Mouse (Mus musculus): ENCODE results near the gene Tanc1. TPM values are rescaled to one million over a fixed set of nuclear protein-coding genes. Genes with fewer than 3 reads are reported as not detected.
"Not testable (repeated sequence)": the region's sequence is repeated elsewhere in the genome, so short reads cannot be mapped to it uniquely, and the experiment has no call there.

Tanc1 gene
- 52.3 and 64.2 TPM in 2 replicates for polyA plus RNA-seq (2015; fragmentation: Nextera tagmentation; extraction: Ambion mirVana)

- Histone ChIP-seq H3K4me1 (ENCODE audit: insufficient read depth, low read length) (peaks cover 62% of the 10 kb centered on the region), H3K4me3 (ENCODE audit: low read length) (peak within 1 kb of the TSS; percentile 96), H3K4me2 (replicated peaks; ENCODE audit: low read depth, low read length) (peak within 1 kb of the TSS; percentile 86), H3K36me3 (ENCODE audit: insufficient read depth, low read length) (no peaks in the 10 kb centered on the region), H3K9ac (replicated peaks; ENCODE audit: low read length) (peak within 1 kb of the TSS; percentile 98), H3K27me3 (ENCODE audit: insufficient read depth, low read length) (no peaks in the 10 kb centered on the region), H3K9me3 (ENCODE audit: low read length) (no peaks in the 10 kb centered on the region), H3K27ac (ENCODE audit: low read length) (peak within 1 kb of the TSS; percentile 98)
- peak; percentile 93 for ATAC-seq (ENCODE audit: low FRiP score, low TSS enrichment)
- WGBS = under 1% methylated on average over 71 of the region's 99 CpGs
Measured at GRCm38 (mm10) chr2:59611831-59612732, at the start of gene Tanc1. Tanc1 (plus strand) TSS chr2:59612042.

GRCm38 (mm10) chr2:59562215-59562614 is 49.6 kb upstream of the Tanc1 start:
- no peak for ATAC-seq (ENCODE audit: low FRiP score, low TSS enrichment)
- Histone ChIP-seq H3K4me3 (ENCODE audit: low read length) (no peak overlapping the region), H3K4me1 (ENCODE audit: insufficient read depth, low read length) (peaks cover 14% of the 10 kb centered on the region; the same call in 1 of the 2 replicates), H3K27me3 (ENCODE audit: insufficient read depth, low read length) (no peaks in the 10 kb centered on the region), H3K9me3 (ENCODE audit: low read length) (0 out of 2 replicates have a peak, but pooled peaks cover 5% of the 10 kb centered on the region), H3K9ac (replicated peaks; ENCODE audit: low read length) (no peak overlapping the region), H3K4me2 (replicated peaks; ENCODE audit: low read depth, low read length) (no peak overlapping the region), H3K36me3 (ENCODE audit: insufficient read depth, low read length) (no peaks in the 10 kb centered on the region), H3K27ac (ENCODE audit: low read length) (peak overlapping the region; percentile 71)
- WGBS = 52% methylated on average over 4 of the region's 4 CpGs

DNA sequence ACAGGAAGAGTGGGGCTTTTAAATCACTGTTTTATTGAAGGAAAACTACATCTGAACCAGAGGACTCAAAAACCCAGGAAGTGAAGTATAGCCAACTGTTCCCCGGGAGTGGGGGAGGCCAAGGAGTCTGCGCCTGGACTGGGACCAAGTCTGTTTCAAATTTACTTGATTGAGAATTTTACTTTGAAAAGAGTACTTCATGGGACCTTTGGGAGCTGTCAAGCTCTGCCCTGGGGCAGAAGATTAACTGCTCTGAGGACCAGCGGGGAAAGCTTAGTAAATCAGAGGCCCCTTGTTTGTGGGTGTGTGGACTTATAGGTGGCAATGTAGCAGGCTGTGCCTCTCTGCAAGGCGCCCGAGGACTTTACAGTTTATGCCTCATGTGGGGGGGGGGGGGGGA is 49.1 kb upstream of the Tanc1 start:
- Histone ChIP-seq H3K4me3 (ENCODE audit: low read length) (no peak overlapping the region), H3K27me3 (ENCODE audit: insufficient read depth, low read length) (no peaks in the 10 kb centered on the region), H3K4me2 (replicated peaks; ENCODE audit: low read depth, low read length) (0 out of 2 replicates have a peak overlapping the region, but pooled peaks have one; percentile 15), H3K9me3 (ENCODE audit: low read length) (peaks cover 9% of the 10 kb centered on the region; the same call in 1 of the 2 replicates), H3K36me3 (ENCODE audit: insufficient read depth, low read length) (no peaks in the 10 kb centered on the region), H3K9ac (replicated peaks; ENCODE audit: low read length) (no peak overlapping the region), H3K4me1 (ENCODE audit: insufficient read depth, low read length) (peaks cover 14% of the 10 kb centered on the region; the same call in 1 of the 2 replicates), H3K27ac (ENCODE audit: low read length) (peak overlapping the region; percentile 71; the same call in 1 of the 2 replicates)
- 8% methylated on average over 5 of the region's 5 CpGs for WGBS
- ATAC-seq (ENCODE audit: low FRiP score, low TSS enrichment) = peak; percentile 50

- not testable (repeated sequence) for H3K27ac ChIP-seq (ENCODE audit: low read length); H3K4me3 ChIP-seq (ENCODE audit: low read length); H3K4me2 ChIP-seq (replicated peaks; ENCODE audit: low read depth, low read length); H3K36me3 ChIP-seq (ENCODE audit: insufficient read depth, low read length); H3K9ac ChIP-seq (replicated peaks; ENCODE audit: low read length); H3K27me3 ChIP-seq (ENCODE audit: insufficient read depth, low read length)
- H3K9me3 ChIP-seq (ENCODE audit: low read length) = peaks cover 11% of the 10 kb centered on the region
- WGBS = 69% methylated on average over 3 of the region's 10 CpGs
- H3K4me1 ChIP-seq (ENCODE audit: insufficient read depth, low read length) = peaks cover 14% of the 10 kb centered on the region; the same call in 1 of the 2 replicates
- ATAC-seq (ENCODE audit: low FRiP score, low TSS enrichment) = 0 out of 2 replicates have a peak, but pooled peaks have one; percentile 10
Measured at GRCm38 (mm10) chr2:59564029-59564611, 47.7 kb upstream of the Tanc1 start.

DNA sequence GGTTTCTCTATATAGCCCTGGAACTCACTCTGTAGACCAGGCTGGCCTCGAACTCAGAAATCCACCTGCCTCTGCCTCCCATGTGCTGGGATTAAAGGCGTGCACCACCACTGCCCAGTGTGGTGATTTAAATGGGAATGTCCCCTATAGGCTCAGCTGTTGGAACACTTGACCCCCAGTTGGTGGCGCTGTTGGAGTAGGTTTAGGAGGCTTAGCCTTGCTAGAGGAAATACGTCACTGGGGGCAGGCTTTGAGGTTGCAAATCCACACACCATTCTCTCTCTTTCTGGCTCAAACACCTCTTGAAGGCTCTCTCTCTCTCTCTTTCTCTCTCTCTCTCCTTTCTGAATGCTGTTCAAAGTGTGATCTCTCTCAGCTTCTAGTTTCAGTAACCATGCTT is 46.9 kb upstream of the Tanc1 start:
- H3K4me2 ChIP-seq (replicated peaks; ENCODE audit: low read depth, low read length) = no peak overlapping the region
- no peaks in the 10 kb centered on the region for H3K36me3 ChIP-seq (ENCODE audit: insufficient read depth, low read length)
- WGBS = 88% methylated on average over 4 of the region's 4 CpGs
- H3K9me3 ChIP-seq (ENCODE audit: low read length) = peaks cover 17% of the 10 kb centered on the region
- H3K27me3 ChIP-seq (ENCODE audit: insufficient read depth, low read length) = no peaks in the 10 kb centered on the region
- no peak overlapping the region for H3K27ac ChIP-seq (ENCODE audit: low read length)
- ATAC-seq (ENCODE audit: low FRiP score, low TSS enrichment) = no peak
- no peak overlapping the region for H3K9ac ChIP-seq (replicated peaks; ENCODE audit: low read length)
- H3K4me3 ChIP-seq (ENCODE audit: low read length) = no peak overlapping the region
- H3K4me1 ChIP-seq (ENCODE audit: insufficient read depth, low read length) = peaks cover 14% of the 10 kb centered on the region; the same call in 1 of the 2 replicates

DNA sequence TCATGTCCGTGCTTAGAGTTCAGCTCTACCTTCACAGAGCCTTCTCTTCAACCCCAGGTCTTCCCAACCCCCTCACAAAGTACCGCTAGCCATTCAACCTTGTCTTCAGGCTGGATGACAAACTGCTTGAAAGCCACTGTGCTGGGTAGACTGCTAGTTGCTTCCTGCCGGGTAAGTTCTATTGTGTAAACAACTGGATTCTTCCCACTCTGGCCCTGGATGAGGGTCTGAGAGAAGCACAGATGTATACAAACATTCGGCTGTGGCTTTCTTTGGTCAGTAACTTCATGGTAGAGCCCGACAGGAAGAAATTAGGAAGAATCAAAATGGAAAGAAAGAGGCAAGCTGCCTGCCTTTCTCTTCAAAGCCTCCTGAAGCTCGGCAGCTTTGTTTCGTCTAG is 30.9 kb upstream of the Tanc1 start:
- no peaks in the 10 kb centered on the region for H3K36me3 ChIP-seq (ENCODE audit: insufficient read depth, low read length)
- whole genome bisulfite sequencing = 22% methylated on average over 7 of the region's 7 CpGs
- ATAC-seq (ENCODE audit: low FRiP score, low TSS enrichment) = peak; percentile 67; the same call in 1 of the 2 replicates
- no peak overlapping the region for H3K4me3 ChIP-seq (ENCODE audit: low read length)
- 0 out of 2 replicates have a peak, but pooled peaks cover 7% of the 10 kb centered on the region for H3K4me1 ChIP-seq (ENCODE audit: insufficient read depth, low read length)
- H3K27ac ChIP-seq (ENCODE audit: low read length) = no peak overlapping the region
- H3K4me2 ChIP-seq (replicated peaks; ENCODE audit: low read depth, low read length) = no peak overlapping the region
- H3K27me3 ChIP-seq (ENCODE audit: insufficient read depth, low read length) = no peaks in the 10 kb centered on the region
- H3K9ac ChIP-seq (replicated peaks; ENCODE audit: low read length) = no peak overlapping the region; the same call in 1 of the 2 replicates
- H3K9me3 ChIP-seq (ENCODE audit: low read length) = no peaks in the 10 kb centered on the region

DNA sequence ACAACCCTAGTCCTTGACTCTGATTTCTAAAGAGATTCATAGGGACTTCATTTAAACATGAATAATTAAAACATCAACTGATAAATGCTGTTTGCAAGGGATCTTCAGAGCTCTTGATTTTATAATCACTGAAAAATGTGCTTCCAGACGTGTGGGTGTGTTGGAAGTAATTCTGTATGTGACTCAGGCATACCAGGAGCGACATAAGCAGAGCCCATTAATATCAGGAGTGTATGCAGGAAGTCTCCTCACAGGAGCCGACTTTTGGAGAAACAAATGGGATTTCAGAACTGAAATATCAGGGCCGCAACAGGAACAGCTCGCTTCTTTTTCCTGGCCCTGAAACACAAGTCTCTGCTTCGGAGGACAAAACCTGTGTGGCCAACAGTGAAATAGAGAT is 27.9 kb upstream of the Tanc1 start:
- Histone ChIP-seq H3K9me3 (ENCODE audit: low read length) (no peaks in the 10 kb centered on the region), H3K4me2 (replicated peaks; ENCODE audit: low read depth, low read length) (no peak overlapping the region), H3K36me3 (ENCODE audit: insufficient read depth, low read length) (no peaks in the 10 kb centered on the region), H3K4me1 (ENCODE audit: insufficient read depth, low read length) (0 out of 2 replicates have a peak, but pooled peaks cover 7% of the 10 kb centered on the region), H3K4me3 (ENCODE audit: low read length) (no peak overlapping the region), H3K27ac (ENCODE audit: low read length) (no peak overlapping the region), H3K9ac (replicated peaks; ENCODE audit: low read length) (no peak overlapping the region), H3K27me3 (ENCODE audit: insufficient read depth, low read length) (no peaks in the 10 kb centered on the region)
- 81% methylated on average over 6 of the region's 6 CpGs for WGBS
- ATAC-seq (ENCODE audit: low FRiP score, low TSS enrichment) = no peak

- H3K4me3 ChIP-seq (ENCODE audit: low read length) = no peak overlapping the region
- H3K27me3 ChIP-seq (ENCODE audit: insufficient read depth, low read length) = no peaks in the 10 kb centered on the region
- no peaks in the 10 kb centered on the region for H3K9me3 ChIP-seq (ENCODE audit: low read length)
- no peak overlapping the region for H3K9ac ChIP-seq (replicated peaks; ENCODE audit: low read length)
- H3K4me1 ChIP-seq (ENCODE audit: insufficient read depth, low read length) = no peaks in the 10 kb centered on the region
- no peak overlapping the region for H3K4me2 ChIP-seq (replicated peaks; ENCODE audit: low read depth, low read length)
- ATAC-seq (ENCODE audit: low FRiP score, low TSS enrichment) = no peak
- H3K36me3 ChIP-seq (ENCODE audit: insufficient read depth, low read length) = no peaks in the 10 kb centered on the region
- 78% methylated on average over 10 of the region's 10 CpGs for WGBS
- no peak overlapping the region for H3K27ac ChIP-seq (ENCODE audit: low read length)
Measured at GRCm38 (mm10) chr2:59587387-59588095, 24.3 kb upstream of the Tanc1 start.

DNA sequence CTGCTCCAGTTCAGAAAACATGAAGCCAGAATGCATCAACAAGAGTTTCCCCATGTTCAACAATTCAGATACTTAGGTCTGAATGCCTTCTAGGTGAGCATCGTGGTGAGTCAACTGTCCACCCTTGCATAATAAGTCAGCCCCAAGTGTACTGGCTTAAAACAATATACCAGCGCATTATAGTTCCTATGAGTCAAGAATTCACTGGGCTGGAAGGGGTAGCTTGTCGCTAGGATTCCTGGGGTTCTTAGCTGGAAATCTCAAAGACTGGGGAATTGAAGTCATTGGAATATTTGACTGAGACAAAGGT is 23.8 kb upstream of the Tanc1 start:
- no peak overlapping the region for H3K4me3 ChIP-seq (ENCODE audit: low read length)
- WGBS = 84% methylated on average over 3 of the region's 3 CpGs
- no peaks in the 10 kb centered on the region for H3K27me3 ChIP-seq (ENCODE audit: insufficient read depth, low read length)
- no peaks in the 10 kb centered on the region for H3K36me3 ChIP-seq (ENCODE audit: insufficient read depth, low read length)
- H3K4me1 ChIP-seq (ENCODE audit: insufficient read depth, low read length) = no peaks in the 10 kb centered on the region
- H3K9me3 ChIP-seq (ENCODE audit: low read length) = no peaks in the 10 kb centered on the region
- H3K4me2 ChIP-seq (replicated peaks; ENCODE audit: low read depth, low read length) = no peak overlapping the region
- no peak overlapping the region for H3K9ac ChIP-seq (replicated peaks; ENCODE audit: low read length)
- ATAC-seq (ENCODE audit: low FRiP score, low TSS enrichment) = no peak
- H3K27ac ChIP-seq (ENCODE audit: low read length) = no peak overlapping the region

Data from kidney, embryonic 16.5 days (tissue).